Mouse (Mus musculus) heart, adult 18-20 months (tissue): ENCODE measurements around the gene Atg4b. TPM values are rescaled to one million over a fixed set of nuclear protein-coding genes. Genes with fewer than 3 reads are reported as not detected.
"Not testable (repeated sequence)": the region's sequence is repeated elsewhere in the genome, so short reads cannot be mapped to it uniquely, and the experiment has no call there.

Experiments
- DNase-seq, 2 experiments: peaks; one replicate each; pipeline ENCODE4 v3.0.0; 2021 to 2022; ENCODE audit warnings: mixed read lengths in 1 of 2
- total RNA-seq, 2 experiments: library from RNA; stranded (reverse); gene quantifications; 2 replicates each; pipeline ENCODE4 v1.2.3; 2021

Atg4b gene
- total RNA-seq, 2 experiments from 2014 or later = 36.2 to 40.6 TPM

DNA sequence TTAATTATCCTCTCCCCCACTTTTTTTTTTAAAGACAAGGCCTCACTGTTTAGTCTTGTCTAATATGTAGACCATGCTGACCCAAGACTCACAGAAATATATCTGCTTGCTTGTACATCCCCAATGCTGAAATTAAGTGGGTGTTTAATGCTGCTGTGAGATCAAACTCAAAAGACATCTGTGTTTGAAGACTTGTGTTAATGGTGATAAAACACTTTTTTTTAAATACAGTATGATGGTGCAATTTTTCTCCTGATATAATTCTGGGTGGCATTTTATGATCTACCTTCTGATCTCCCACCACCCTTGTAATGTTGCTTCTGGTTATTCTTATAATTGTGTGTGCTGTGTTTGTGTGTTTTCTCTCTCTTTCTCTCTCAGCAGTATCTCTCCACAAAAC, 4.9 kb downstream of the Atg4b start:
- no peak for DNase-seq

DNA sequence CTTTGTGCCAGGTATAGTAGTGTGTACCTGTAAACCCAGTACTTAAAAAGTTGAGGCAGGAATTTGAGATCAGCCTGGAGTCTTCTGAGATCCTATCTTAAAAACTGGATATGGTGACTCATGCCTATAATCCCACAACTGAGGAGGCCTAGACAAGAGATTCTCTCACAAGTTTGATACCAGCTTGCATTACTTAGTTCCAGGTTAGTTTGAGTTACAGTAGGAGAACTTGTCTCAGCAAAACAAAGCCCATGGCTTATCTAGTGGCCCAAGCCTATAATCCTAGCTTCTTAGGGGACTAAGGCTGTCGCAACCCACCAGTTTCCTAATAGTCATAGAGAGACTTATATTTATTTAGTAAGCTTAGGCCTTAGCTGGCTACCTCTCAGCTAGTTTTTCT, 8.8 kb downstream of the Atg4b start:
- DNase-seq = no peak

- DNase-seq = not testable (repeated sequence)
Measured at GRCm38 (mm10) chr1:93763531-93763930, 12.2 kb downstream of the Atg4b start.

- no peak for DNase-seq
Measured at GRCm38 (mm10) chr1:93764871-93765591, 13.7 kb downstream of the Atg4b start.

GRCm38 (mm10) chr1:93767600-93767999, 16.3 kb downstream of the Atg4b start:
- DNase-seq = no peak

DNA sequence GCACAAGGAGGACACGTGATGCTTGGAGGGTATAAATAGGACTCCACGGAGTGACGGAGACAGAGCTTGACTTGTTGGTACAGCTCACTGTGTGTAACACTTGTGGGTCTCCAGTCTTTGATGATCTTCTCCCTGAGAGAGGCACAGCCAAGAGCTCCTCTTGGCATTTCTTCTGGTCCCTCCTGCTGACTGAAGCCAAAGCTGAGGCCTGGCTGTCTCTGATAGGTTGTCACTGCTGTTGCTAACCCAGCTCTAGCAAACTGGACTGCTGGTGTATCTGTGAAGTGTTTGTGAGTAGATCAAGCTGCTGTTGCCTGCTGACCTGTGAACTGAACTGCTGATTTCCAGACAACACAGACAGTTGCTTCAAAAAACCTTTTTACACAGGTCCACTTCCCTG, 18.6 kb downstream of the Atg4b start:
- peak in 1 of 2 experiments; percentile 4 for DNase-seq

DNA sequence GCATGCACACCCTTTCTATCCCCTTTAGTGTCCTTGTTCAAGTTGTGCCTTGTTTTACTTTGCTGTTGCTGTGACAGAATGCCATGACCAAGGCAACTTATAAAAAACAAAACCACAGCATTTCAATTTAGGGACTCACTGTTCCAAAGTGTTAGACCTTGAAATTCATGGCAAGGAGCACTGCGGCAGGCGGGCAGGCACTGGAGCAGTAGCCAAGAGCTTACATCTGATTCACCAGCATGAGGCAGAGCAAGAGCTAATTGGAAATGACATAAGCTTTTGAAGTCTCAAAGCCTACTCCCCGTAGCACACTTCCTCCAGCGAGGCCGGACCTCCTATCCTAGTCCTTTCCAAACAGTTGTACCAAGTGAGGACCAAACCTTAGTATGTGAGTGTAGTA, 25.4 kb downstream of the Atg4b start:
- DNase-seq = no peak

GRCm38 (mm10) chr1:93786912-93787311, 35.6 kb downstream of the Atg4b start:
- peak in 1 of 2 experiments; percentile 17 for DNase-seq

DNA sequence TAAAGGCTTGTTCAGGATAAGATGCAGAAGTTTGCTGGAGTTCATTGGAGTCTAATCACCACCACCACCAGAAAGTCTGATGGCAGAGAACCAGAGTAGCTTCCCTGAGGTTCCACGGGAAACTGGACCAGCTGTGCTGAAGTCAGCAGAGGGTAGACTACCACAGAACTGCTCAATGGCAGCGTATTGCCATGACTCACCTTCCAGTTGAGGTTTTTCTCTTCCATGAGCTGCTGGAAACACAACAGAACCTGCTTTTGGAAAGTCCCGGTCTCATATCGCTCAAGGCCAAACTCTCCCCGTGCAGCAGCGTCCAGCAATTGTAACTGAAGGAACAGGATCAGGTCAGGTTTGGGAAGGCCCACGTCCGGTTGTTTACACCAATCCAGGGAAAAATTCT, 43.2 kb downstream of the Atg4b start:
- DNase-seq = no peak

DNA sequence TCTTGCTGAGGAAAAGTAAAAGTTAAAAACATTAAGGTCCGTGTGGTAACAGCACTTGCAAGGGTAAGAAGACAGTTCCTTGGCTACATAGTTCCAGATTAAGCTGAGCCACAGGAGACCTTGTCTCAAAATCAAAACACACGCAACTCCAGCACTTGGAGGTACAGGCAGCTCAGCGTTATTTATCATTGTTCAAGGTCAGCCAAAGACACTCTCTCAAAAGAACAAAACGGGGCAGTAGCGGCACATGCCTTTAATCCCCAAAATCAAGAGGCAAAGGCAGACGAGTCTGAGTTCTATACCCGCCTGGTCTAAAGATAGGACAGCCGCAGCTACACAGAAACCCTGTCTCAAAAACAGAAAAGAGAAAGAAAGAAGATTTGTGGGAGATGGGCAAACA, 44.6 kb downstream of the Atg4b start:
- no peak for DNase-seq

DNA sequence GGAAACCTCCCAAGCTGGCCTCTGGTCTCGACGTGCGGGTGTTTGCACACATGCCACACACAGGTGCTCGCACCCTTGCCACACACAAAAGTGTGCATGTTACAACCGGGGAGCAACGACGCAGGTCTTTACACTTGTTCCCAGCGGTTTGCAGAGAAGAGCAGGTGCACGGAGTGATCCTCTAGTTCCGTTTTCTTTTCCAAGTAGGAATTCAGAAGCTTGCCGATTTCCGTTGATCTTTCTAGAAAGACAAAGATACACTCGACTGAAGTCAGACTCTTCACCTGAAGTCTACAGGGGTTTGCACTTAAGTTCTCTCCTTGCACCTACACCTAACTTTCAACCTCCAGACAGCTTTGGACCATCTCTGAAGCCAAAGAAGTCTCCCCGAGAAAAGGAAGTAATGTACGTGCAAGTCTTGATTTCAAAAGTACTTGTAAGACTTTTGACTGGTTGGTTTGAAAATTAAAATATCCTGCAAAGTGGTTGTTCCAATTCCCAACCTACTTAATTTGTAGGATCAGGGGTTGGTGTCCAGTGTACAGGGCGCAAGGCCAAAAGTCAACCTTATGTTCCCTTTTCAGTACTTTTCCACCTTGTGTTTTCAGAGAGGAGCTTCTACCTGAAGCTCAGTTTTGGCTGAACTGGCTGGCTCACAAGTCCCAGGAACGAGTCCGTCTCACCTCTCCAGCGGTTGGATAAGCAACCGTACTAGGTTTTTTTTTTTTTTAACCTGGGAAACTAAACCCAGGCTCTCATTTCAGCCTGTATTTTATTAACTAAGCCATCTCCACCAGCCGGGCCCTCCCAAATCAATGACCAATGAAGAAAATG, 49.6 kb downstream of the Atg4b start:
- DNase-seq = no peak

GRCm38 (mm10) chr1:93801741-93802238, 50.5 kb downstream of the Atg4b start, which contains the start of gene Dtymk:
TSS of gene Dtymk (minus strand) at chr1:93801934.
- peak; percentile 94 to 97 for DNase-seq

DNA sequence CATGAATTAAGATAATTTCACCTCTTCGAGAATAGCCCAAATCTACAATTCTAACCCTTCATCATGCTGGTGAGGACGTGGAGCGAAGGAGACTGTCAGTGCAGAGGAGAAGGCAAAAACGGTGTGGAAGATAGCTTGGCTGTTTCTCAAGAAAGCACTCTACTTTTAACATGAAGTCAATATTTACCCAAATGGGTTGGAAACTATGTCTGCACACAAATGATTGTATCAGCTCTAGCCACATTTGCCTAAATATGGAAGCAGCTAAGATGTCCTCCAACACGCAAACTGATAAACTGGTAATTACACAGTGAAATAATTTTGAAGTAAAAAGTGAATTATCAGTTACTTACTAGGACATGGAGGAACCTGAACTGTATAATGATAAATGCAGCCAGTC, 51.5 kb downstream of the Atg4b start:
- DNase-seq = no peak

GRCm38 (mm10) chr1:93803556-93804507, 52.5 kb downstream of the Atg4b start, which contains the start of gene Ing5:
TSS of gene Ing5 (plus strand) at chr1:93803965.
- DNase-seq = peak; percentile 99 to 100

DNA sequence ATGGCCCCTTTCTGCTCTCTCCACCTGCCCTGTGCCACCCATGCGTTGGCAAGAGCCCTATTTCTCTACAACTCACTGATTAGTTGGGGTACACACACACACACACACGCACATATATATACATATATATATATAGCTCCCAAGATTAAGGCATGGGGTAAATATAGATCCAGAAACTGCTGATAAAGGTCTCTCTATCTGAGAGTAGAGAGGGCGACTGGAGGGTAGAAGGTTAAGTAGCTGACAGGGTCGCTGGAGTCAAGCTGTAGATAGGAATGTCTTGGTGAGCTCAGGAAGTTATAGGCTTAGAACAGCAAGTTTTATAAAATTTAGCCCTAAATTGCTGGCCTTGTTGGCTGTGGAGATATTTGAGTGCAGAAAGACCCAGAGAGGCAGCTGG, 53.5 kb downstream of the Atg4b start:
- DNase-seq = no peak

GRCm38 (mm10) chr1:93805221-93805951, 54.1 kb downstream of the Atg4b start:
- no peak for DNase-seq

DNA sequence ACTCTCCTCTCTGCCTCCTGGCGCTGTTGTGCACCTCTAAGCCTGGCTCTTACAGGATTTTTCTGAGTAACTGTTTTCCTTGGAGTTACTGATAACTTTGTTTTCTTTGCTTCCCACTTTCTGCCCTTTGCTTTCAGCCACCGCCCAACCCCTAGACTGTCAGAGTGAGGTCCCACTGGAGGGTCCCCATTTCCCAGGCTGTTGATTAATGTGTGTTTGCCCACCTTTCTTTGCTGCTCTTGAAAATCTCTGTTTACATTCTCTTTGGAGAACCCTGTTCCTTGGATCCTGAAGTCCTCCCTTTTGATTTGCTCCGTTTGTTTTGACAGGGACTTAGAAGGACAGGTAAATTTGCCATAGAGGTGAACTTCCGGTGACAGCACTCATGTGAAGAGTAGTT, 57.6 kb downstream of the Atg4b start:
- DNase-seq = no peak

DNA sequence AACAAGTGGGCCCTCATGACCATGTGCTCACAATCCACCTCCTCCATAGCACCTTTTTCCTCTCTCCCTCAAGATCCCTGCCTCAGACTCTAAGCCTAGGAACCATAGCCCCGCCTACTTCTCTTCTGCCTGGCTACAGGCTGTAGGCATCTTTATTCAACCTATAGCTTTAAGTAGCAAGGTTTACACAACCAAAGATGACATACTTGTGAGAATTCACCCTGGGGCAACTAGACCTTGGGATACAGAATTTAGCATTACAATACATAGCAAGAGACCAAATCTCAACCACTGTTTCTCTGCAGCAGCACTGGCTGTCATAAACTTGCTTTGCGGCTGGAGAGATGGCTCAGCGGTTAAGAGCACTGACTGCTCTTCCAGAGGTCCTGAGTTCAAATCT, 58.7 kb downstream of the Atg4b start:
- no peak for DNase-seq

DNA sequence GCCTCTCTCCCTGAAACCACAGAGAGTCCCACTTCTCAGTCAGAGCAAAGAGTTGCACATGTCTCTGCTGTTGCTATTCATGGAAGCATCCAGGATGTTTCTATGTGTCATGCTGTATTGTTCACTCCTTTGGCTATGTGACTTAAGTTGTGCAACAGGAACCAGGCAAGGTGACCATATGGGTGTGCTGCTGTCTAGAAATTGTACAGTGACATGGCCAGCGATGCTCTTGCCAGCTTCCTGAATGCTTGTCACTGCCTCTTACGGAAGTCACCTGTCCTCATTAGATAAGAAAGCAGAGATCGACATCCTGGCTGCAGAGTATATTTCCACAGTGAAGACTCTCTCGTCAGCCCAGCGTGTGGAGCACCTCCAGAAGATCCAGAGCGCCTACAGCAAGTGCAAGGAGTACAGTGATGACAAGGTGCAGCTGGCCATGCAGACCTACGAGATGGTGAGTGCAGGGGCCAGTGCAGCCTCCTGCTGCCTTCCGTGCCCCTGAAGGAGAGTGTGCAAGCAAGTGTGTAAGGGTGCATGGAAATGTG, 60.3 kb downstream of the Atg4b start:
- no peak for DNase-seq

GRCm38 (mm10) chr1:93817823-93818532, 66.7 kb downstream of the Atg4b start:
- DNase-seq = no peak
